Mouse (Mus musculus): ENCODE results near the gene Josd1.

Josd1 gene

GRCm38 (mm10) chr15:79658531-79659375 lies 29.0 kb downstream of the Josd1 start, which contains the start of the genes Fam227a and Cby1:
Fam227a (minus strand) TSS chr15:79658956.
Cby1 (plus strand) TSS chr15:79659199.
- DNase-seq (ENCODE audit: low spot score) = peak; percentile 89

- DNase-seq (ENCODE audit: low spot score) = peak; percentile 91
Measured at GRCm38 (mm10) chr15:79657837-79658530, 29.7 kb downstream of the Josd1 start.

GRCm38 (mm10) chr15:79656451-79656850 lies 31.3 kb downstream of the Josd1 start:
- DNase-seq (ENCODE audit: low spot score) = no peak

- DNase-seq (ENCODE audit: low spot score) = no peak
Measured at GRCm38 (mm10) chr15:79651481-79651880, 36.2 kb downstream of the Josd1 start.

GRCm38 (mm10) chr15:79650569-79650968 lies 37.1 kb downstream of the Josd1 start:
- no peak for DNase-seq (ENCODE audit: low spot score)

GRCm38 (mm10) chr15:79648130-79648529 lies 39.6 kb downstream of the Josd1 start:
- DNase-seq (ENCODE audit: low spot score) = no peak

- no peak for DNase-seq (ENCODE audit: low spot score)
Measured at GRCm38 (mm10) chr15:79645483-79645882, 42.2 kb downstream of the Josd1 start.

- no peak for DNase-seq (ENCODE audit: low spot score)
Measured at GRCm38 (mm10) chr15:79641135-79641817, 46.4 kb downstream of the Josd1 start.

- DNase-seq (ENCODE audit: low spot score) = no peak
Measured at GRCm38 (mm10) chr15:79630471-79630870, 57.2 kb downstream of the Josd1 start.

Measured in layer of hippocampus, adult 9-10 months (tissue).